Mouse (Mus musculus): ENCODE data around the gene Hs6st1. TPM values are rescaled to one million over a fixed set of nuclear protein-coding genes. Genes with fewer than 3 reads are reported as not detected.
A peak's percentile ranks its signal among the peaks of the same experiment; 100 is the strongest.

The Hs6st1 gene
- total RNA-seq, 2 experiments from 2014 or later = 24.8 to 26.4 TPM

DNA sequence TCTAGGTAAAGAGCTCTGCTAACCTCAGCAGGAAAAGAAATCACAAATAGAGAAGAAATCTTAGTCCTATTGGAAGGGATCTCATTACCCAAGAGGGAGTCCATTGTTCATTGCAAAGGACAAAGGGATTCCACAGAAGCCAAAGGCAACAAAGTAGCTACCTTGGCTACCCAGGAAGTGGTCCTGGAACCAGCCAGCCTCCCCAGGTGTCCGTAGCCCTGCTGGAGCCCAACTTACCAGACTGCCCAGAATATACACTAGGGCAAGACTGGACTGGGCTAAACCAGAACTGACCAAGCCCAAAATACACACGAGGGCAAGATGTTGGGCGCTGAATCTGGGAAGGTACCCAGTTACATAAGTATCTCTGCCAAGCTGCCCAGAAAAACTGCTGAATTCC is 46.6 kb downstream of the Hs6st1 start:
- no peak for DNase-seq

DNA sequence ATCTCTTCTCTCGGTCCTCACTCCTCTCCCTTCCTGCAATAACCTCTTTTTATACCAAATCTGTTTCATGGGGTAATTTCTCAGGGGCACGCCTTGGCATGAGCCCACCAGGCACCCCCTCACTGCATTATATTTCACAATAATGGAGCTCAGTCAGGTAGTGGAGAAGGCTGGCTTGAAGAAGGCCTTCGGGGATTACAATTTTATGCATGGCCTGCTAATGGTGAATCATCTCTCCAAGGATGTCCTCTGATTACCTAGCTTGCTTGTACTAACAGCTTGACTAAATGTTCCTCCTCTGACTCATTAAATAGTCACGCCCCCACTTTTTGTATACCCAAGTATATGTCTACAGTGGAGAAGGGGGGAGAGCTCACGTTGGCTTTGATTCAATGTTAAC is 48.3 kb downstream of the Hs6st1 start:
- no peak for DNase-seq
- intact Hi-C loops (cut with DNase I) = no loop called here

More for the DNA sequence above, 46.6 kb downstream of the Hs6st1 start:
- intact Hi-C loops (cut with DNase I) = no loop called here

DNA sequence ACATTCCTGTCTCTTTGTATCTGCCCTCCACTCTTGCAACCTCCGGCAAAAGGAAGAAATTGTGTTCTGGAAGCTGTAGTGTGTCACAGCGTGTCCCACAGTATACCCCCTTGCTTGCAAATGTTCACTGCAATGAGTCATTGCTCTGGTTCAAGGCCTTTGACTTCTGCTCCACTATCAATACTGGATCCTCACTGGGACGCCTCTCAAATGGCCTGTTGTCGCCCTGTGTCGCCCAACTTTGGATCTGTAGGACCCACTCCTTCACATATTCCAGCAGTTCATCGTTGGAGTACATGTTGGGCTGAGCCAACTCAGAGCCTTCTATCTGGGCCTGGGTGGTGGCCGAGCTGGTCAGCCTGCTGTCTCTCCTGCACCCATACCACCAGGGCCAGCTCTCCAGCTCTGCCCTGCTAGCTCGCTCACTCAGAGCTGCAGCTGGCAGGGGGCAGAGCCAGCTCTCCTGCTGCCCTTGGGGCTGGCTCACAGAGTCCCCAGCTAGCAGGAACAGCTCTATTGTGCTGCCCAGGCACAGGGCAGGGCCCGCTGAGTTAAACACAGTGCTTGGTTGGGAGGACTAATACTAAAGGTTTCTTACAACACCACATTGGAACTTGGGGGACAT is 50.0 kb downstream of the Hs6st1 start:
- DNase-seq = no peak

DNA sequence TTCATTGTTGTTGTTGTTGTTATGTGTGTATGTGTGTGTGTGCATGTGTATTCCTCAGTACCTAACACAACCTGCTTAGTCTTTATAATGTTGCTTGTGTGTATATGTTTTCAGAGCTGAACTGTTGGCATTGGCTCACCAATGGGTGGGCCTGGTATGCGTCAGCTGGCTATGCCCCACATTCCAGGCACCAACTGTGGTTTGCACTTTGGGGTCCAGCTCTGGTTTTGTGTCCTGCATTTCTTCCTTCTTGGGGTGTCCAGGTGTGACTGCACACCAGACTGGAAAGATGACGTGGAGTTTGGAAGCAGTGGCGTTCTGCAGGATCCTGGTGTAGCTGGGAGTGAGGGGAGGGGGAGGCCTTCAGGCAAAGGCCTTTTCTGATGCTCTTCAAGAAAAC is 50.8 kb downstream of the Hs6st1 start:
- DNase-seq = no peak
- intact Hi-C loops (cut with DNase I) = no loop called here

More for the DNA sequence above, 50.0 kb downstream of the Hs6st1 start:
- intact Hi-C loops (cut with DNase I) = no loop called here

DNA sequence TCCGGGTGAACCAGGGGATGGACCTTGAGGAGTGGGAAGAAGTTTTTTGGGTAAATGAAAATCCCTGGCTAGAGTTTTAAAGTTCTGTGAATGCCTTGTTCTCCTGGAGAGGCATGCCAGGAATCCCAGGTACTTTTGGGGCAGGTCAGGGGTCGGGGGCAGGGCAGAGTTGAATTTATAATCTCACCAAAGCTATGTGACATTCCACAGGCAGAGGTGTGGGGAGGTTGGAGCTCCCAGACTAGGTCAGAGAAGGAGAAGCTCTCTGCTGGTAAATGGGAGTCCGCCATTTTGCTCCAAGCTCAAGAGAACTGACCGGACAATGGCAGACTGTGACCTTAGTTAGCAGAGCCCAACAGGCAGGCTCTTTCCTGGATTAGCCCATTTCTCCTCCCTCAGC is 51.2 kb downstream of the Hs6st1 start:
- intact Hi-C loops (cut with DNase I) = no loop called here
- no peak for DNase-seq

DNA sequence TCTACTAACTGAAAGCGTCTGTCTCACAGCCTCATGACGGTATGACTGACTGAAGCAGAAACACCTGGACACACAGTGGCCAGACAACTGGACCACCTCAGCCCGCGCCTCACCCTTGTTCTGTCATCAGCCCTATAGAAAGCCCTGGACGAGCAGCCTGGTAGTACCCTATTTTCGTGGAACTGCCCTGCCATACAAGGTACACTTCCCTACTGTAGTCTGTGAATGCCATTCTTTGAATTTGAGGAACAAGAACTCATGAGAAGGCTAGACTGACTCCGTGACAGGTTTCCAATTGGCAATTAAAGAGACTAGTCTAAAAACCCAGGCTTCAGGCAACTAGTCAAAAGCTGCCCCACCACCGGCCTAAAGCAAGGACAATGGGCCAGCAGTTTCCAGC is 53.0 kb downstream of the Hs6st1 start:
- no peak for DNase-seq
- intact Hi-C loops (cut with DNase I) = no loop called here

DNA sequence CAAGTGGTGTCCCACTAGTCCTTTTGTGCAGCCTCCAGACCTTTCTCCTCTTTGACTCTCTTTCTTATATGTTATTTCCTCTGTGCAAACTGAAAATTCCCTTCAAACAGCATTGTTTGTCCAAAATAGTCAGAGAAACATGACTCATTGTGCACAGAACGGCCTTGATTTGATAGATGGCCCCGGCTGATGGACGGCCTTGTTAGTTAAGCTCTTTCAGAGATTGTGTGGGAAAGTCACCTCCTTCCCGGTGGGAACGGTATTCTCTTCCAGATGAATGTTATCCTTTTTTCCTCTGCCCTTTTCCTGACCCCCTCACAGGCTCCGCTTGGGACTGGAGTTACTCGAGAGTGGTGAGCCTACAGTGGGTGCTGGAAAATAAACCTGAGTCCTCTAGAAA is 56.9 kb downstream of the Hs6st1 start:
- no peak for DNase-seq
- intact Hi-C loops (cut with DNase I) = no loop called here

DNA sequence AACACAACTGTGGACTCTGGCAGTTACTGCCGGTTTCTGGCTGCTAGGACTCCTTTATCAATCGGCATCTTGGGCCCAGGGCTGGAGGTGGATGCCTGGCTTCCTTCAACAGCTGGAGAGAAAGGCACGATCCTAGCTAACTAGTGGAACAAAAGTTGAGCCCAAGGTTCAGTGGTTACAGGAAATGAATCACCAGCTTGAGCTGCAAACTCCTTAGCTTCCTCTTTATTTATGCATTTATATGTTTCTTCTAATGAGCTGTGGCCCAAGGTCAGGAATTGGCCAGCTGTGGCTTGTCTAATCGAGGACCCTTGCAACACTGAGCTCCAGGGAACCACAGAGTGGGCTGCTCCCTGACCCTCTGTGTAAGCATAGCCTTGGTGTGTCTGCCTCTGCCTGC is 60.9 kb downstream of the Hs6st1 start:
- DNase-seq = no peak
- intact Hi-C loops (cut with DNase I) = no loop called here

DNA sequence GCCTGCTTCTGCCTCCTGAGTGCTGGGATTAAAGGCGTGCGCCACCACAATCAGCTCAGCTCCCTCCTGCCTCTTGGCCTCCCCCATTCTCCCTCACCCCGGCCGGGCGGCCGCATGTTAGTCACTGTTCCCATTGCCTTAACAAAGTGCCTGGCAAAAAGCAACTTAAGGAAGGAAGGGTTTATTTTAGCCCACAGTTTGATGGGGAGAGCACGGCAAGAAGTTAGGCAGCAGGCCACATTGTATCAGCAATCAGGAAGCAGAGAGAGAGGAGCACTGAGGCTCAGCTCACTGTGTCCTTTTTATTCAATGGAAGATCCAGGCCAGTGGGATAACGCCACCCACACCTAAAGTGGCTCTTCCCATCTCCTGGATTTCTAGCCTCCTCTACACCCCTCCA is 61.7 kb downstream of the Hs6st1 start:
- intact Hi-C loops (cut with DNase I) = loop anchor here (5.0 to 10.0 kb wide), 3 partner anchors 293 to 1235 kb away; no protein-coding TSS in a partner anchor
- no peak for DNase-seq

DNA sequence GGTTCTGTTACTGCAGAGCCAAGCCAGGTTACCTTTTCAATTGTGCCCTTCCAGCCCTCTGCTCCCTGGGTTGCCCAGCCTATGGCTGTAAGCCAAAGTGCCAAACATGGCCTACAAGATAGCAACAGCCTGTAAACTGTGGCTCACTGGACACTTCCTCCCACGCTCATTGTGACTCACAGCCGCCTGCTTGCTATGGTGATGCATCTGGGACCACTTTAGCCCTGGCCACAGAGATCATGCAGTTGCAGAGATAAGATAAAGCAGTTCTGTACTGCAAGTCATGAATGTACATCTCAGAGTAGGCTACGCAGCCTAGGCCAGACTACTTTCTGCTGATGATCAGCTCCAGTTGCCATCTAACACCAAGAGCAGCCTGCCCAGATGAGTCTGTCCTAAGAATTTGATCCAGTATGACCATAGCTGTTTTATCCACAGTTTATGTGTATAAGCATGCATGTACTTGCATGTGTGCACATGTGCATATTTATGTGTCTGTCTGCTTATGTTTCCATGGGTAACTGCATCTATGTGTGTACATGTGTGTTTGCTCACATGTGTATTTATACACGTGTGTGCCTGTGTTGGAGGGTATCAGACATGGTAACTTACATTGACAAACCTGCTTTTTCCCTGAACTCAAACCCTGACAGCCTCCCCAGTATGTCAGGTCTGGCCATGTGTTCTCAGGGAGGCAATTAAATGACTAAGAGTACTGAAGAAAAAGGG is 62.3 kb downstream of the Hs6st1 start:
- intact Hi-C loops (cut with DNase I) = loop anchor here (5.0 to 10.0 kb wide), 3 partner anchors 293 to 1236 kb away; no protein-coding TSS in a partner anchor
- DNase-seq = no peak

DNA sequence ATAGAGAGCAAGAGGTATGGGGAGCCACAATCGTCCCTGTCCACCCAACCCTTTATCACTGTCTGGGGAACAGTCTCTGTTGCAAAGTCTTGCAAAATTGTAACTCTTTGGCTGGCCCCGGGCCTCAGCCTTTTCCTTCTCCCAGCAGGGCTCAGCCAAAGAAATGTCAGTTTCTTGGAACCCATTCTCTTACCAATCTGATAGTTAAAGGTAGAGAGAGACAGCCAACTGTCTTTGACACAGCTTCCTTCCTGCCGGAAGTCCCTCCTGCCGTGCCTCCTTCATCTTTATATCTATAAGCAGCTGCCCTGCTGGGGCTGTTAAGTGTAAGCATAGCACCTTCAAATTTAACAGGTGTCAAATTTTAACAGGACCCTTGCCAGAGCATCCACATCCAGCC is 63.0 kb downstream of the Hs6st1 start:
- no peak for DNase-seq
- intact Hi-C loops (cut with DNase I) = loop anchor here (5.0 to 10.0 kb wide), 3 partner anchors 294 to 1236 kb away; no protein-coding TSS in a partner anchor

DNA sequence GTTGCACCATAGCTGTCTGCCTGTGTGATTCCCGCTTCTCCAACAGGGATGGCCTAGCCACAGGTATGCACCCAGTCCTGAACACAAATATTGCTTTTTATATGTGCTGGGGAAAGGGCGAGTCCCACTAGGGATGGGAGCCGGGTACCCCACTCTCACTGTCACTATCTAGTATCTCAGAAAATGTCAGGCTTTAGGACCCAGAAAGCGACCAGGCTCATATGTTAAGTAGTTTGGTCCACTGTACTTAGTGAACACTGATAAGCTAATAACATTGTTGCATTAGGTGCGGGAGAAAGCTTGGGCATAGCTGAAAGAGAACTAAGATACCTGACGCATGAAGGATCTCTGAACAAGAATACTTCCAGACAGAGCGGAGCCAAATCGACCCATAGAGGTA is 63.6 kb downstream of the Hs6st1 start:
- intact Hi-C loops (cut with DNase I) = loop anchor here (5.0 to 10.0 kb wide), 3 partner anchors 294 to 1237 kb away; no protein-coding TSS in a partner anchor
- DNase-seq = no peak

DNA sequence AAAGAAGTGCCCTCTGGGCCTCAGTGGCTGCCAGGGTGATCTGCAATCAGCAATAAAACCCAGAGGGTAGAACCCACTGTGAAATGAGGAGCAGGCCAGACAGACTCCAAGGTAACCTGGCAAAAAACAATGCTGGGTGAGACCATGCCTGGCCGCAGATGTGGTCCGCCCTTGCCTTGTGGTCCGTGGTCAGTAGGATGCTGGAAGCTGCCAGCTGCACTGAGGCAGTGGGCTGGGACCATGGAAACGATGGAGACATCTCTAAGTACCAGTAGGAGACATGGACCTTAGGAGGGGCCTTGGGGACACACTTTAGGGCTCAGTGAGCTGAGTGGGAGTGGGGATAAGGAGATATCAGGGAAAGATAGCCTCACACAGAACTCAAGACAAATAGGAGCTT is 64.0 kb downstream of the Hs6st1 start:
- intact Hi-C loops (cut with DNase I) = loop anchor here (5.0 to 10.0 kb wide), 3 partner anchors 295 to 1237 kb away; no protein-coding TSS in a partner anchor
- DNase-seq = no peak

DNA sequence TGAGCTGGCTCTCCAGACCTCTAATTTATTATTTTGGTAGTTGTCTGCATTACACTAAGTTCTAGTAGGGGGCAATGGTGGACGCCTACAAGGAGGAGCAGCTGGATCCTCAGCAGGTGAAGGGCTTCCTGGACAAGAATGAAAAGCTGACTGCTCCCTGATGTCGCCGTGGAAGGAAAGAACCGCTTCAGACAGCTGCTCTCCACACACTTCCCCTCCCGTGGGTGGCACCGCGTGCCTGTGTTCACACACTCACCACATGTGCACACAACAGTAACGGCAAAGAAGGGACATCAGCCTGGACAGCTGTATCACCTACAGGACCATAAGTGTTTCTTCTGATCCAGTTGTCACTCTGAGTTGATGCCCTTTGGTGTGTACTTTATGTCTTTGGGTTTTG is 64.8 kb downstream of the Hs6st1 start:
- DNase-seq = no peak
- intact Hi-C loops (cut with DNase I) = loop anchor here (5.0 to 10.0 kb wide), 3 partner anchors 296 to 1238 kb away; no protein-coding TSS in a partner anchor

DNA sequence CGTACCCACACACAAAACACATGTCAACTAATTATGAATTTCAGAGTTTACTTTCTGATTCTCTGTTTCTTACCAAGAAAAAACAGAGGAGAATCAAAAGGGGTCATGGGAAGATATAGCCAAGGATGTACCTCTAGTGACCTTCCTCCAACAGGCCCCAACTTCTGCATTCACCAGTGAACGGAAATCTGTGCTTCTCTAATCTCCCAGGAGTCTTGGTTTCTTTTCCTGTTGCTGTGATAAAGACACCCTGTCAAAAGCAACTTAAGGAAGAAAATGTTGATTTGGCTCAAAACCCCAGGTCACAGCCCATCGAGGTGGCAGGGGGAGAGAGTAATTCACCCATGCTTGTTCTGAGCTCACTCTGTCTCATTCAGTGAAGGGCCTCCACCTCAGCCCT is 65.4 kb downstream of the Hs6st1 start:
- DNase-seq = no peak

DNA sequence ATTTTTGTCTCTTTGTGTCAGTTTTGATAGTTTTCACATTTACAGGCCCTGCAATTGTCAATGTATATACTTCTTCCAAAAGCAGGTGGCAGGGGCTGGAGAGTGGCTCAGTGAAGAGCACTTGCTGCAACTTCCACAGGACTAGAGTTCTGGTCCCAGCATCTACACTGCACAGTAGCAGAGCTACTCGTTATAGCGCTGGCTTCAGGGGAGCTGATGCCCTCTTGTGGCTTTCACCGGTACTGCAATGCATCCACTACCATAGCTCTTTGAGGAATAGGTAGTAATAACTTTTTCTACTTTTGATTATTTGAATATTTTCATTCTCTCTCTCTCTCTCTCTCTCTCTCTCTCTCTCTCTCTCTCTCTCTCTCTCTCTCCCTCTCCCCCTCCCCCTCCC is 66.4 kb downstream of the Hs6st1 start:
- peak; percentile 75 to 84 for DNase-seq
- intact Hi-C loops (cut with DNase I) = loop anchor here (2.0 to 10.0 kb wide), 5 partner anchors 66 to 1240 kb away; partner anchors contain the start of gene Hs6st1

More for the DNA sequence above, 65.4 kb downstream of the Hs6st1 start:
- intact Hi-C loops (cut with DNase I) = loop anchor here (2.0 to 10.0 kb wide), 5 partner anchors 65 to 1239 kb away; partner anchors contain the start of gene Hs6st1

DNA sequence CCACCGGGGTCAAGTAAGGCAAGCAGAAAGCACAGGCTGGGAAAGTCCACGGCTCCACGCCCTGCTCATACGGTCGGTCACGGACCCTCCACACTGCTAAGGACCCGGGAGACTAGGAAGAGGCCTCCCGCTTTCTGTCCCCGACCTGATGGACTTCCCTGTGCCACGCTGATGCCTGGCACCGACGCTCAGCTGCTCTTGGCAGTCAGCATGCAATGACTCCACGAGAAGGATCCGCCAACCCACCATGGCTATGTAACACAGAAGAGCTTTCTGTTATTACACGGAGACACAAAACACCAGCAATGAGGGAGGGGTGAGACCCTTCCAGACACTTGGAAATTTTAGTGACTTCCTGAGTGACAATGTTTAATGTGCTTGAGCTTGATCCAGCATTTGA is 72.1 kb downstream of the Hs6st1 start:
- intact Hi-C loops (cut with DNase I) = loop anchor here (5.0 kb wide), 1 partner anchor 137 kb away; no protein-coding TSS in a partner anchor
- no peak for DNase-seq

DNA sequence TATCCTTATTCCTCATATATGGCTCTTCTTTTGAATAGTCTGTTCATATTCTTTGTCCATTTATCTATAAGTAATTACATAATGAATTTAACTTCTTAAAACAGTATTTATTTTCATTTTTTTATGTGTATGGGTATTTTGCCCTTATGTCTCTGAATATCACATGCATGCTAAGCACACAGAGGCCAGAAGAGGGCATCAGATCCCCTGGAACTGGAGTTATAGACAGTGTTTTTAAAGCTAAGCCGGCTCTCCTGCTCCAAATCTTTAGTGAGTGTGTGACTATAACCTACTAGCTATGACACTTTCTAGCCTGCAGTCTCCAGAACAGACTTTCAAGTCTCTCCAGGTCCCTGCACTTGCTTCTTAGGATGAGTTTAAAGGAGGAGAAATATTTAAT is 76.8 kb downstream of the Hs6st1 start:
- intact Hi-C loops (cut with DNase I) = loop anchor here (5.0 kb wide), 1 partner anchor 107 kb away; no protein-coding TSS in a partner anchor
- peak; percentile 35 to 55 for DNase-seq

DNA sequence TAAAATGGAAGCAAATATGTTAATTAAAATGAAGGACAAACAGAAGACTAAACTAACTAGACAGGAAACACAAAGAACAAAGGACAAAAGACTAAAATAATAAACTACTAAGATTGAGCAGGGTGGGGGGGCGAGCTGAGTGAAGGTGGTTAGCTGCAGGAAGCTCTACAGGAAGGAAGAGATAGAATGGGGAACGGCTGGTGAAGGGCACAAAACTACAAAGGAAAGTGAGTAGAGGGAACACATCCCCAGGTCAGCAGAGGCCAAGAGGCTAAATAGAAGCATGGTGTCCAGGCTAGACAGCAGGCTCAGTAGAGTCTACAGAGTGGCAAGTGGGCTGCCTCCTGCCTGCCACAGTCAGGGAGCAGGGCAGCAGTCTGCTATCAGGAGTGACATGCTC is 80.6 kb downstream of the Hs6st1 start:
- no peak for DNase-seq
- intact Hi-C loops (cut with DNase I) = loop anchor here (5.0 kb wide), 1 partner anchor 103 kb away; no protein-coding TSS in a partner anchor

DNA sequence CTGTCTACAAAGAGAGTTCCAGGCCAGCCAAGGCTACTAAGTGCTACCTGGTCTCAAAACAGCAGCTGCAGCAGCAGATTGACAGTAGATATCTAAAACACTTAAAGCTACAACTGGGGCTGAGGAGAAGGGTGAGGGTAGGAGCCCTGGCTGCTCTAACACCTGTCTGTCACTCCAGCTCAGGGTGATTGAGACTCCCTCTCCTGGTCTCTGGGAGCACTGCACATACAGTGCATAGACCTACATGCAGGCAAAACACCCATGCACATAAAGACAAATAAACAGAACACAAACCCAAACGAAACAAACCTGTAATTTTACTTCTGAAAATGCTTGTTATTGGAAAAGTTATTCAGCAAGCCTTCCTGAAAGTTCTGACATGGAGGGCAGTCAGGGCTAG is 81.2 kb downstream of the Hs6st1 start:
- DNase-seq = peak in 1 of 2 experiments; percentile 32
- intact Hi-C loops (cut with DNase I) = loop anchor here (5.0 kb wide), 1 partner anchor 103 kb away; no protein-coding TSS in a partner anchor
